Mouse (Mus musculus): ENCODE data around the gene Msx3. TPM values are rescaled to one million over a fixed set of nuclear protein-coding genes. Genes with fewer than 3 reads are reported as not detected.

Gene Msx3
- polyA plus RNA-seq (2012; rRNA removed) = 1.4 TPM in 2 replicates

GRCm38 (mm10) chr7:140048361-140049114, at the start of gene Msx3:
Gene Msx3, minus strand, starts transcription at chr7:140049089.
- H3K27me3 ChIP-seq (ENCODE audit: control insufficient read depth, insufficient read depth, low read length) = peaks cover 21% of the 10 kb centered on the region
- peaks cover 23% of the 10 kb centered on the region for H3K4me1 ChIP-seq (replicated peaks; ENCODE audit: control insufficient read depth, insufficient read depth, low read length)
- H3K36me3 ChIP-seq (ENCODE audit: control insufficient read depth, insufficient read depth, low read length) = no peaks in the 10 kb centered on the region
- 4% methylated on average over 56 of the region's 56 CpGs for WGBS
- no peak for DNase-seq
- TF ChIP-seq POLR2A (IDR thresholded peaks at IDR 0.05; ENCODE audit: control insufficient read depth, extremely low read depth, insufficient read depth, low read length, poor library complexity) = no peak
- no peak for TF ChIP-seq CTCF (IDR thresholded peaks at IDR 0.05; ENCODE audit: borderline replicate concordance, control insufficient read depth, extremely low read depth, insufficient read depth, low read length, poor library complexity)
- H3K27ac ChIP-seq (ENCODE audit: control insufficient read depth, insufficient read depth, low read length) = no peak within 1 kb of the TSS
- peak within 1 kb of the TSS; percentile 26 for H3K4me3 ChIP-seq (ENCODE audit: control insufficient read depth, insufficient read depth, low read length)

GRCm38 (mm10) chr7:140098466-140098865, 49.6 kb upstream of the Msx3 start:
- no peak for DNase-seq
- Histone ChIP-seq H3K27ac (ENCODE audit: control insufficient read depth, insufficient read depth, low read length) (no peak overlapping the region), H3K27me3 (ENCODE audit: control insufficient read depth, insufficient read depth, low read length) (no peaks in the 10 kb centered on the region), H3K4me1 (replicated peaks; ENCODE audit: control insufficient read depth, insufficient read depth, low read length) (peaks cover 10% of the 10 kb centered on the region), H3K4me3 (ENCODE audit: control insufficient read depth, insufficient read depth, low read length) (no peak overlapping the region), H3K36me3 (ENCODE audit: control insufficient read depth, insufficient read depth, low read length) (no peaks in the 10 kb centered on the region)
- TF ChIP-seq CTCF (IDR thresholded peaks at IDR 0.05; ENCODE audit: borderline replicate concordance, control insufficient read depth, extremely low read depth, insufficient read depth, low read length, poor library complexity) (no peak), POLR2A (IDR thresholded peaks at IDR 0.05; ENCODE audit: control insufficient read depth, extremely low read depth, insufficient read depth, low read length, poor library complexity) (no peak)
- WGBS = 95% methylated on average over 1 of the region's 1 CpGs

- no peak for DNase-seq
- TF ChIP-seq POLR2A (IDR thresholded peaks at IDR 0.05; ENCODE audit: control insufficient read depth, extremely low read depth, insufficient read depth, low read length, poor library complexity) = no peak
- TF ChIP-seq CTCF (IDR thresholded peaks at IDR 0.05; ENCODE audit: borderline replicate concordance, control insufficient read depth, extremely low read depth, insufficient read depth, low read length, poor library complexity) = no peak
- no peak overlapping the region for H3K4me3 ChIP-seq (ENCODE audit: control insufficient read depth, insufficient read depth, low read length)
- no peaks in the 10 kb centered on the region for H3K27me3 ChIP-seq (ENCODE audit: control insufficient read depth, insufficient read depth, low read length)
- no peaks in the 10 kb centered on the region for H3K4me1 ChIP-seq (replicated peaks; ENCODE audit: control insufficient read depth, insufficient read depth, low read length)
- no peak overlapping the region for H3K27ac ChIP-seq (ENCODE audit: control insufficient read depth, insufficient read depth, low read length)
- H3K36me3 ChIP-seq (ENCODE audit: control insufficient read depth, insufficient read depth, low read length) = no peaks in the 10 kb centered on the region
Measured at GRCm38 (mm10) chr7:140096055-140096454, 47.2 kb upstream of the Msx3 start.

DNA sequence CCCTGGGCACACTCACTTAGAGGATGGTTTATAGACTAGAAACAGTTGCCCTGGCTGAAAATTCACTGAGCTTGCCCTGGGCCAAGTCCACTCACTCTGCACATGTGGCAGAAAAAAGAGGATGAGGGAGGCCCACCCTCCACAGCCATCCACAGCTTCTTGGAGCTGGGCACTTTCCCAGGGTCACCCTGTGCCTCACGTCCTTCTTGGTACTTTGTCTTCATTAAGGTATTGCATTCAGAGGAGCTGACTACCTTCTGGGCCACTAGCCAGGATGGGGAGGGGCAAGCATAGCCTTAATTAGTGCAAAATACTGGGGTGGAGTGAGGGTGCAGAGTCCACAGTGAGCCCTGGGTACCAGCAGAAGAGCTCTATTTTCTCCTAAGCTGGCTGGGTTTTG, 46.7 kb upstream of the Msx3 start:
- Histone ChIP-seq H3K4me1 (replicated peaks; ENCODE audit: control insufficient read depth, insufficient read depth, low read length) (no peaks in the 10 kb centered on the region), H3K27me3 (ENCODE audit: control insufficient read depth, insufficient read depth, low read length) (no peaks in the 10 kb centered on the region), H3K36me3 (ENCODE audit: control insufficient read depth, insufficient read depth, low read length) (no peaks in the 10 kb centered on the region), H3K27ac (ENCODE audit: control insufficient read depth, insufficient read depth, low read length) (no peak overlapping the region), H3K4me3 (ENCODE audit: control insufficient read depth, insufficient read depth, low read length) (no peak overlapping the region)
- no peak for DNase-seq
- TF ChIP-seq CTCF (IDR thresholded peaks at IDR 0.05; ENCODE audit: borderline replicate concordance, control insufficient read depth, extremely low read depth, insufficient read depth, low read length, poor library complexity) (no peak), POLR2A (IDR thresholded peaks at IDR 0.05; ENCODE audit: control insufficient read depth, extremely low read depth, insufficient read depth, low read length, poor library complexity) (no peak)
- 68% methylated on average over 1 of the region's 1 CpGs for WGBS

DNA sequence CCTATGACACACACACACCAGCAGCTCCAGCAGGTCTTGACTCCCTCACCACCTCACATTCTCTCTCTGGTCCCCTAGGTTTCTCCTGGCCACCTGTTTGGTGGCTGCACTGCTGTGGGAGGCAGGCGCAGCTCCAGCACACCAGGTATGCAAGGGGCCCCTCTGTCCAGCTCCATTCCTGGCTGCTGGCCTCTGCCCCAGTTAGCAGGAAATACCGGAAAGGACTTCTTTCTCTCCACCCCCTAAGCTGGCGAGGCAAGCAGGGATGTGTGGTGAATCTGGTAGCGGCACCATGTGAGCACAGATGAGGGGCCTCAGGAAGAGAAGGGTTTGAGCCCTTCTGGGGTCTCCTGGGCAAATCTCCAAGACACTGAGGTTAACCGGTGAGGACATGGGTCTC, 46.1 kb upstream of the Msx3 start:
- no peaks in the 10 kb centered on the region for H3K27me3 ChIP-seq (ENCODE audit: control insufficient read depth, insufficient read depth, low read length)
- no peak for DNase-seq
- no peak overlapping the region for H3K4me3 ChIP-seq (ENCODE audit: control insufficient read depth, insufficient read depth, low read length)
- H3K27ac ChIP-seq (ENCODE audit: control insufficient read depth, insufficient read depth, low read length) = no peak overlapping the region
- H3K4me1 ChIP-seq (replicated peaks; ENCODE audit: control insufficient read depth, insufficient read depth, low read length) = no peaks in the 10 kb centered on the region
- H3K36me3 ChIP-seq (ENCODE audit: control insufficient read depth, insufficient read depth, low read length) = no peaks in the 10 kb centered on the region
- no peak for TF ChIP-seq POLR2A (IDR thresholded peaks at IDR 0.05; ENCODE audit: control insufficient read depth, extremely low read depth, insufficient read depth, low read length, poor library complexity)
- TF ChIP-seq CTCF (IDR thresholded peaks at IDR 0.05; ENCODE audit: borderline replicate concordance, control insufficient read depth, extremely low read depth, insufficient read depth, low read length, poor library complexity) = no peak
- WGBS = 72% methylated on average over 5 of the region's 5 CpGs

GRCm38 (mm10) chr7:140092924-140093528, 44.1 kb upstream of the Msx3 start, which contains the start of gene Prap1:
Gene Prap1, plus strand, starts transcription at chr7:140093395.
- Histone ChIP-seq H3K27ac (ENCODE audit: control insufficient read depth, insufficient read depth, low read length) (no peak within 1 kb of the TSS), H3K27me3 (ENCODE audit: control insufficient read depth, insufficient read depth, low read length) (no peaks in the 10 kb centered on the region), H3K4me3 (ENCODE audit: control insufficient read depth, insufficient read depth, low read length) (no peak within 1 kb of the TSS), H3K4me1 (replicated peaks; ENCODE audit: control insufficient read depth, insufficient read depth, low read length) (no peaks in the 10 kb centered on the region), H3K36me3 (ENCODE audit: control insufficient read depth, insufficient read depth, low read length) (no peaks in the 10 kb centered on the region)
- DNase-seq = no peak
- TF ChIP-seq POLR2A (IDR thresholded peaks at IDR 0.05; ENCODE audit: control insufficient read depth, extremely low read depth, insufficient read depth, low read length, poor library complexity) (no peak), CTCF (IDR thresholded peaks at IDR 0.05; ENCODE audit: borderline replicate concordance, control insufficient read depth, extremely low read depth, insufficient read depth, low read length, poor library complexity) (no peak)
- WGBS = 81% methylated on average over 5 of the region's 5 CpGs
